Mouse (Mus musculus): ENCODE measurements around the gene Fam149b. TPM values are rescaled to one million over a fixed set of nuclear protein-coding genes. Genes with fewer than 3 reads are reported as not detected.
"Not testable (repeated sequence)": the region's sequence is repeated elsewhere in the genome, so short reads cannot be mapped to it uniquely, and the experiment has no call there.

Gene Fam149b
- 10 to 100 TPM; 30.1 to 32.7 (median 30.5) TPM for total RNA-seq (2022)

DNA sequence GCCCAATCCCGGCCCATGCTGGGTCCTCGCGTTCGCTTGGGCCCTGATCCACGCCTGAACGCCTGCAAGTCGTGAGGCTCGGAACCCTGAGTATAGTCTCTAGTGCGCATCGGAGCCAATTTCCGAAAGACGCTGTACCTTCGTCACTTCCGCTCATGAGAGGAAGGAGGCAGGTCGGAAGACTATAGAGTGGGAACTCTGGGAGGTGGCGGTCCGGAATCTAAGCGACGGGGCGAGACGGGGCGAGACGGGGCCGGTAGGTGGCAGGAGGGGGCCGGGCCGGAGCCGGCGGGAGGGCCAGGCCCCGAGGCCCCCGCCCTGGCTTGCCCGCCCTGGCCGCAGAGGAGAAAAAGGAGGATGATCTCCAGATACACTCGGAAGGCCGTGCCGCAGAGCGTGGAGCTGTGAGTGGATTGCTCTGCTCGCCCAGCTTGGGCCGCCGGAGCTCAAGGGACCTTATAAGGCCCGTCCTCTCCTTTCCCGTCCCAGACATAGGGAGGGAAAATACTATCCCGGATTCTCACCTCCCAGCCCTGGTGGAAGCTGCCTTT, at the start of gene Fam149b, which contains the start of gene Ecd:
TSS of gene Fam149b (plus strand) at position 172 of the 551 bp plus-strand sequence.
TSS of gene Ecd (minus strand) at position 131 of the 551 bp plus-strand sequence.
- DNase-seq (ENCODE audit: low spot score), result peak; percentile 96

DNA sequence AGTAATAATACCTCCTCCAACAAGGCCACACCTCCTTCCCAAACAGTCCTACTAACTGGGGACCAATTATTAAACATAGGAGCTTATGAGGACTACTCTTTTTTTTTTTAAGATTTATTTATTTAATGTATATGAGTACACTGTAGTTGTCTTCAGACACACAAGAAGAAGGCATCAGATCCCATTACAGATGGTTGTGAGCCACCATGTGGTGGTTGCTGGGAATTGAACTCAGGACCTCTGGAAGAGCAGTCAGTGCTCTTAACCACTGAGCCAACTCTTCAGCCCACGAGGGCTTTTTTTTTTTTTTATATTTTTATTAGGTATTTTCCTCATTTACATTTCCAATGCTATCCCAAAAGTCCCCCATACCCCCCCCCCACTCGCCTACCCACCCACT, 42.9 kb upstream of the Fam149b start:
- DNase-seq (ENCODE audit: low spot score), result not testable (repeated sequence)

DNA sequence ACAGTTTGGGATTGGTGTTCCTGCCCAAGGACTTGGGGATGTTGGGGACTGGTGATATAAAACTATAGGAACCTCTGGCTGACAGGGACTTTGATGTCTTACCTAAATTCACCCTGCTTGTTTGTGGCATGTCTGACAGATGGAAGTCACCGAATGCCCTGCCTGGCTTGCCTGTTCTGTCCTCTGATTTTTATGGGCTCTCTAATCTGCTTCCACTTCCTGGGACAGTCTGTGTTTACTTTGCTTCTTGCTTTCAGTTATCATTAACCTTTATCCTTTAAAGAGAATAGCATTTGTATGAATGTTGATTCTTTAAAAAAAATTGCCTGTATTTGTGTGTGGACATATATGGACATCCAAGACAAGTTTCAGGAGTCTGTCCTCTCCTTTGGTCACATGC, 32.8 kb upstream of the Fam149b start:
- no peak for DNase-seq (ENCODE audit: low spot score)

DNA sequence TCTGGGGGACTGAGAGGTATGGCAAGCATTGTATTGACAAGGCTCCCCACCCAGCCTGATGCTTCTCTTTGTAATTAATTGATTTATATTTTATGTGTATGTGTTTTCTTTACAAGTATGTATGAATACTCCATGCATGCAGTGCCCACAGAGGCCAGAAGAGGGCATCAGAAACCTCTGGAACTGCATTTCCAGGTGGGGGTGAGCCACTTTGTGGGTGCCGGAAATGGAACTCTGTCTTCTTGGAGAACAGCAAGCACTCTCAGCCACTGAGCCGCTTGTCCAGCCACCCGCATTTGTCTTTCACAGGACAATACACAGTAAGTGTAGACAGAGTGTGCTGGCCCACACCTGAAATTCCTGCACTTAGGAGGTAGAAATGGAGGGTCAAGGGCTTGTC, 28.5 kb upstream of the Fam149b start:
- DNase-seq (ENCODE audit: low spot score), result no peak

DNA sequence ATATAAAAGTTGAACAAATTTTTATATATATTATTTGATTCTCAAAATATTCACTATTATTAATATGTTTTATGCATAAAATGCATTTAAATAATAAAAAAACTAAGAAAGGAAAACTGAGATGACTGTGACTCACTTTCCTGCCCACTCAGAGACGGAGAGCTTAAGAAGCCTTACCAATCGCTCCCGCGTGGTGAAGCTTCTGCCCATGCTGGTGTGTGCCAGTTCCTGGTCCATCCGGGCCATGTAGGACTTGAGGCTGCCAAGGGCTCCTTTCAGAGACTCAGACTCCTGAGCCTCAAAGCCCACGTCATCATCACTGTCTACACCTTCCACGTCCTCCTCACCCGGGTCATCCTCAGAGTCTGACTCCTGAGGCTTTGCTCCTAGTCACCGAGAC, 23.8 kb upstream of the Fam149b start:
- DNase-seq (ENCODE audit: low spot score), result no peak

DNA sequence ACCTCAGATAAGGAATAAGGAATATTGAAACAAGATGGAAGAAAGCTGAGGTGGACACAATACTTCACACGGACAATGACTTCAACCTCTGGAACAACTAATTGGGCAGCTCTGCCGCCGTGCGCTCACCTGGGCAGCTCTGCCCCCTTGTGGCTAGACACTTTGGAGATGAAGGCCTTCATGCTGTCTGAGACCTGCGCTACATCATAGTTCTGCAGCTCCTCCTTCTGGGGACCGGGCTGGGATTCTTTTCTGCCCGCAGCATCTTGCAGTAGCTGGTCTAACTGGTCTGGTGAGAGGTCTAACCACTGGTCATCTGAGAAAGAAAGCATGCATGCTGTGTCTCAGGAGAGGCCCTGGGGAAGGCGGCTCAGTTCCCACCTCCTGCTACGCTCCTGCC, 19.5 kb upstream of the Fam149b start:
- no peak for DNase-seq (ENCODE audit: low spot score)

DNA sequence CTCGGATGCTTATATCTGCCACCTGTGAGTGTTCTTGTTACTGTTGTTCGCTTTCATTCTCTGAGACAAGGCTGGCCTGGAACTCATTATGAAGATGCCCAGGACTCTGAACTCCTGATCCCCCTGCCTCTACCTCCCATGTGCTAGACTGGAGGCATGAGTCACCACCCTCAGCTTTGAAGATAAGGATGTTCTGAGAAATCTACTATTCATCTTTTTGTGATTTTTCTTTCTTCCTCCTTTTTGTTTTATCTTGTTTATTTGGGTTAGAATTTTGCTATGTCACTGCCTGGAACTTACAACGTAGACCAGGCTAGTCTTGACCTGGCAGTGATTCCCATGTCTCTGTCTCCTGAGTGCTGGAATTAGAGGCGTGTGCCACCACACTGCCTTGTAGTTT, 16.6 kb upstream of the Fam149b start:
- no peak for DNase-seq (ENCODE audit: low spot score)

DNA sequence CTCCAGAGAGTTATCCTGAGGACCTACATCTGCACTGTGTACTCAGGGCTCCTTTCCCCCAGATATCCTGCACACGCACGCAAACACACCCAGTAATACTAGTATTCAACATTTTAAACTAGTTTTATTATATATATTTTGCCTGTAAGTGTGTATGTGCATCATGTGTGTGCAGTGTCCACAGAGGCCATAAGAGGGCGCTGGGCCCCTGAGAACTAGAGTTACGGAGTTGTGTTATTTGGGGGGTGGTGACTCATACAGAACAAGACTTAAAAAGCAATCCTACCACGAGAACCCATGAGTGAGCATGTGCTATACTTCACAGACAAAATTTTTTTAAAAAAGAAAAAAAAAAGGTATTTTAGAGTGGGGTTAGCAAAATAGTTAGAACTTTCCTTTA, 8.5 kb upstream of the Fam149b start:
- no peak for DNase-seq (ENCODE audit: low spot score)

DNA sequence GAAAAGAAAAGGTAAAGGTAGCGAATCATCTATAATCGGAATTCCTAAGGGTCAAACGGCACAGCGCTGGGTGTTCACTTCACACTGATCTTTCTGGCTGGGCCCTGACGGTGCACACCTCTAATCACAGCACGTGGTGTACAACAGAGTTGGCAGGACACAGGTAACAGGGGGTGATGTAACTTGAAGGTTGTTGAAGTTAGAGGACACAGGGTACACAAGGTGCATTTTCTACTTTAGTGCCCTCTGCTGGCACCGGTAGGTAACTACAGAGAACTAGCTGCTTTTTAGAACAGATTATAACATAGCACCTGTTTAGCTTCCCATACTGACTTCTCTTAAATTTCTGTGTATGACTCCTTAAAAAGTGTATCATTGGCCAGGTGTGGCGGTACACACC, 7.8 kb upstream of the Fam149b start:
- DNase-seq (ENCODE audit: low spot score), result no peak

DNA sequence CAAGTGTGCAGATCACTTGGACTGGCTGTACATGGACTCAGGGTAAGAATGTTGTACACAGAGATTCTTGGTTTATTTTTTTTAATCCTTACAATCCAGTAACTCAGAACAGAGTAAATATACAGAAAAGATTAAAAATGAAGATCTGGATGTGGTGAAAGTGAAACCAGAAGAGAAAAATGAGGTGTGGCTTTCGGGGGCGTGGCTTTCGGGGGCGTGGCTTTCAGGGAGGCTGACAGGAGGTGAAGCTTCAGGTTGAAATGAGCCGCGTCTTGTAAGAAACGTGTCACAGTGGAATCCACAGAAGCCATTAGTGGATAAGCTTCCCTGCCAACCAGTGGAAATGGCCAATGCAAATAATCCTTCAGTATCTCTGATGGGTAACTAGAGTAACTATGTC, 7.1 kb upstream of the Fam149b start:
- DNase-seq (ENCODE audit: low spot score), result no peak

DNA sequence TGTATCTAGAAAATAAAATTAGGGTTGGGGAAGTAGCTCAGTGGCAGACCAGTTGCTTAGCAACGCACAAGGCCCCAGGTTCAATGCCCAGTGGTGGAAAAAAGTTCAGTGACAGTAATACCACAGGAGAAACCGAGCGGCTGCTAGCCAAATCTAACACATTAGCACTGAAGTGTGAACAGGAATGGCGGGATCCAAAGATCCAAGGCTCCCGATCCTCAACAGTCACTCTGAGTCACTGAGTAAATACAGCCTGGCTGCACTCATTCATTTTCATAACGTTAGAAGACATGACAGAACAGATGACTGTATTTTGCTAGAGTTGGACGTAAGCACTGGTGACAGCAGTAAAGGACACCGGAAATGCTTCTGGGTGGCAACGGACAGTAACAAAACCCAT, 2.1 kb upstream of the Fam149b start:
- no peak for DNase-seq (ENCODE audit: low spot score)

DNA sequence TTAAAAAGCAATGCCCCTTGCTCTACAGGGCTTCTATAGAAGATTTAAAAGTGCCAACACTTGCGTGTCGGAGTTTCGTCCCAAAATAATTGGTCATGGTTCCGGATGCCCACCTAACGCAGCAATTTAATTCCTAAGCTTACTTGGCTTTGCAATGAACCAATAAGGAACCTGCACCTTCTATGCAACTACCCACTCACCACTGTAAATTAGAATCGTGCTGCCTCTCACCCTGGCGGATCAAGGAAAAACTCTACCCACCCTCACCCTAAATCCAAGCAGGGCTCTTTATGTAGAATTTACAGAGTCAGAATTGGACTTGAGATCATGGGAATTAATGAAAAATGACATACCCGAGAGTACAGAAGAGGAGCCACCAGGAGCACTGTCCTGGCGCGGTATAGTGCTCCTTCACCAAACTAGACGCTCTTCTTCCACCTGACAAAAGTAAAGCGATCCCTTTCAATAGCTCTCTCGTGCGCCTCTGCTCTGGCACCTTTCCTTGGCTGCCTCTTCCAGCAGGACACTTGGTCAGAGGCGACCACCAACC, 446 bp upstream of the Fam149b start:
- DNase-seq (ENCODE audit: low spot score), result no peak

DNA sequence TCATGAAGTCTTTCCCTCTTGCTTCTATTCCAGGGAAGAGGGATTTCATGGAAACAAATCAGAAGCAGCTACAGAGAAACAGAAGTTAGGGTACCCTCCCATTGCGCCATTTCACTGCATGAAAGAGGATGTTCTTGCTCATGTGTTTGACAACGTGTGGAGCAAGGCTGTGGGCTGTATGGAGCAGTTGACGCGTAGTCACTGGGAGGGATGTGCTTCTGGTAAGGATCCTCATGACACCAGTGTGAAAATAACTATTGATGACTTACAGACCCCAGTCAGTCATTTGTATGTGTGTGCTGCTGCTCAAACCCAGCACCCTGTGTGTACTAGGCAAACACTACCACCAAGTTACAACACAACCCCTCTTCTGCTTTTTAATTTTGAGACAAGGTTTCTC, 15.3 kb downstream of the Fam149b start:
- no peak for DNase-seq (ENCODE audit: low spot score)

DNA sequence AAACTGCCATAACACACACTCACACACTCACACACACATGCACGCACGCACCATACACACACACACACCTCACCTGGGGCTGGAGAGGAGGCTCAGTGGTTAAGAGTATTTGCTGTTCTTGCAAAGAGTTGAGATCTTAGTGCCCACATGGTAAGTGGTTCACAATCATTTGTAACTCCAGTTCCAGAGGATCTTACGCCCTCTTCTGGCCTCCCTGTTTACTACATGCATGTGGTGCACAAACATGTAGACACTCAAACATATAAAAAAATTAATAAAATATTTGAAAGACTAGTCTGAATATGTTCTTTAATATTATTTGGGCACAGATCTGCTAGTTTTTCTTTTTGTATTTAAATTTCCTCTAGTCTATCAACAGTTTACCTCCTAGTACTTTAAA, 20.3 kb downstream of the Fam149b start:
- DNase-seq (ENCODE audit: low spot score), result no peak

DNA sequence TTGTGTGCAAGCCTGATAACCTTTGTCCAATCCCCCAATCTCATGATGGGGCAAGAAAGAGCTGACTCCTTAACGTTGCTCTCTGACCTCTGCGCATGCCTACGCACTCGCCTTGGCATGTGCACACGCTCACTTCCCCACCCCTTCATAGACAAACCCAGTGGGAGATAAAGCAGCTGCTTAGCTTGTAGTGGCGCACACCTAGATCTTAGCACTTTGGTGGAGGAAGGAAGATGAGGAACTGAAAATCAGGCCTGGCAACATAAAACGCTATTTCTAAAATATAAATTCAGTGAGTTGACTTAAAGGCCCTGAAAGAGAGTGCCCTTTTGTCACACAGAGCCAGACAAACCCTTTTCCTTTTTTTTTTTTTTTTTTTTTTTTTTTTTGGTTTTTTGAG, 22.8 kb downstream of the Fam149b start:
- DNase-seq (ENCODE audit: low spot score), result no peak

DNA sequence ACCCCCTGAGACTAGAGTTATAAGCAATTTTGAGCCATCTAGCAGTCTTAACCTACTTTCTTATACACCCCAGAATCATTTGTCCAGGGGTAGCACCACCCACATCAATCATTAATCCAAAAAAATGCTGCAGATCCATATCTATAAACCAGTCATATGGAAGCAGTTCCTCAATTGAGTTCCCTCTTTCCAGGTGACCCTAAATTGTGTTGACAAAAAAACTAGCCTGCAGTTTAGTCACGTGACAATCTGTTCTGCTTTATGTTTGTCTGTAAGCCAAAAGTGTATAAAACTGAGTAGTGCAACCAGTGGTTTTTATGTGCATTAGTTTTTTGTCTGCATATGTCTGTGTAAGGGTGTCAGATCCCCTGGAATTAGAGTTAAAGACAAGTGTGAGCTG, 23.9 kb downstream of the Fam149b start:
- DNase-seq (ENCODE audit: low spot score), result no peak

DNA sequence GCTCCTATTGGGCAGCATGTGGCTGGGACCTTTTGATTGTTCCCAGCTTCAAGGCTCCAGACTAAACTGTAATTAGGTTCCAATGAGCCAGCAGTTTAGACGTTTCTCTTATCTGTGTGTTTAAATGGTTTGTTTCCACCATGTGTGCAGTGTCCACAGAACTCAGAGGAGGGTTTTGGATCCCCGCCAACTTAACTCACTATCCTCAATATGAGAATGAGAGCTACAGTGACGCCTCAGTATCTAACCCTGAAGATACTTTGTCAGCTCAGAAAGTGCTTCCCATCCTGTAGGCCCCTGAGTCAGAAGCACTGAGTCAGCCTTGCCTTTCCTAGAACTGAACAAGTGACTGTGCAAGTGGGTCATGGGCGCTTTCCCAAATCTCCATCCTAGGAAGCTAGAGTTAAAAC, 29.2 kb downstream of the Fam149b start:
- no peak for DNase-seq (ENCODE audit: low spot score)

DNA sequence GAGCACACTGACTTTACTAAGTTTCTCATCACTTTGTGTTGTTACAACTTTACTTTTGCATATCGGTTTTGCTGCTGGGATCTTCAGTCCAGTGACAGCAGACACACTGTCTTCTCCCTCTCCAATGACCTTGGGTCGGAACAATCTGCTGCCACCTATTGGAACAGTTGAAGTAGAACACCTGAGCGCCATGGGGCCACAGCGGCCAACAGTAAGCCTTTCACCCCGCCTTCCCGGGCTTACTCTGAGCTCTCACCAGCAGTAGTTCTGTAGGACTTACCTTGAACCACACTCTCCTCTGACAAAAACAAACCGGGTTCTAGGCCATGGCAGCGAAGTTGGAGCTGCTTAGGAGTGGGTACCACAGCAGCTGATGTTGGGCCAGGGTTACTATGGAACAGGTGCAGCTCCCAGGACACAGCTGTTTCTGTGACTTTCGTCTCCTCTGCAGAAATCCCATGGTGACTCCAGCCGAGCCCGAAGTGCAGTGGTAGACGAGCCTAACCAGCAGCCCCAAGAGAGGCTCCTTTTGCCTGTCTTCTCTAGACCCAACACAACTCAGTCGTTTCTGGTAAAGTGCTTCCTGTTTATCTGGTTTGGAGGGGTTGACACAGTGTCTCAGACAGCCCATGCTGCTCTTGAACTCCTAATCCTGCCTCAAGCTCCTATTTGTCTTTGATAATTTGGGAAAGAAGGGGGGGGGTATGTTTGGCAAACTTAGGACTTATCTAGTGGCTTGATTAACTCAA, 30.5 kb downstream of the Fam149b start:
- DNase-seq (ENCODE audit: low spot score), result peak; percentile 26

DNA sequence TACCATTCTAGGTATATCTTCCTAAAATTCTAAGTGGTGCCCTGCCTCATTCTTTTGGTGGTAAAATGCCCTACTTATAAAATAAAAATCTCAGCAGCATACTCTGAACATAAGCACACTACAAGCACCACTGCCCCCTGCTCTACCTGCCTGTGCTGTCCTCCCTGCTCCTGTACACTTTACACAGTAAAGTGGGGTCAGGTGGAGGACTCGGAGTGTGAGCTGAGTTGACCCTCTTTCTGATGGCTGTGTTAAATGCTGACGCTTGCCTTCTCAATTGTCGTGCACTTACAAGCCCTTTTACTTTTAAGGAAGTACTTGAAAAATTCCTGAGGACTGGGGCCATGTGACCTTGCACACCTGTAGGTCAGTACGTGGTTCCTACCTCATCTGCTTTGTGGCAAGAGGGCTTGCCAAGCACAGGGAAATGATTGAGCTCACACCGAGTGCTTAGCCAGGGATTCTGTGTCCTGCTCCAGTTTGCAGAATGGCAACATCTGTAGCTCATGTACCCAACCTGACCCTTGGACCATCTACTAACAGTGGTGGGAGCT, 31.2 kb downstream of the Fam149b start:
- no peak for DNase-seq (ENCODE audit: low spot score)

DNA sequence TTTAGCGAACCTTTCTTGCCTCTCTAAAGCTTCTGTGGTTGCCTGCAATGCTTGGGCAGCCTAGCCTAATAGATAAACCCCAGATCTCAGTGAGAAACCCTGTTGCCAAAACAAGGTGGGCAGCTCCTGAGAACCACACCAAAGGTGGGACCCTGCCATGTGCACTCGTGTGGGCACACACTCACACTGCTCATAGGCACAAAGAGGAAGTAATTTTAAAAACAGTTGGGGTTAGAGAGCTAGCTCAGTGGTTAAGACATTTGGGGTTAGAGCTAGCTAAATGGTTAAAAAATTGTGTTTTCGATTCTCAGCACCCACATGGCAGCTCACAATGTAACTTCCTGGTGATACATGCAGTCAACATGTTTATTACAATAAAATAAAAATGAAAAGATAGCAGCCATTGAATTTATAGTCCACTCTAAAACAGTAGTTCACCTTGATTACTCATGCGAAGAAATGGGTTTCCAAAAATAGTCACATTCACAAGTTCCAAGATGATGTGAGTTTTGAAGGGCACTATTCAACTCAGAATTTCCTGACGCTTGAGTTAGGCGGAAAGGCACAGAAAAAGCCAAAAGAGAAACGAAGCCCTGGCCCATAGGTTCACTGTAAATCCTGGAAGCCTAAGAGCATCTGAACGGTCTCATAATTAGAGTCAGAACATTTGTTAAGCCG, 31.9 kb downstream of the Fam149b start:
- DNase-seq (ENCODE audit: low spot score), result no peak

DNA sequence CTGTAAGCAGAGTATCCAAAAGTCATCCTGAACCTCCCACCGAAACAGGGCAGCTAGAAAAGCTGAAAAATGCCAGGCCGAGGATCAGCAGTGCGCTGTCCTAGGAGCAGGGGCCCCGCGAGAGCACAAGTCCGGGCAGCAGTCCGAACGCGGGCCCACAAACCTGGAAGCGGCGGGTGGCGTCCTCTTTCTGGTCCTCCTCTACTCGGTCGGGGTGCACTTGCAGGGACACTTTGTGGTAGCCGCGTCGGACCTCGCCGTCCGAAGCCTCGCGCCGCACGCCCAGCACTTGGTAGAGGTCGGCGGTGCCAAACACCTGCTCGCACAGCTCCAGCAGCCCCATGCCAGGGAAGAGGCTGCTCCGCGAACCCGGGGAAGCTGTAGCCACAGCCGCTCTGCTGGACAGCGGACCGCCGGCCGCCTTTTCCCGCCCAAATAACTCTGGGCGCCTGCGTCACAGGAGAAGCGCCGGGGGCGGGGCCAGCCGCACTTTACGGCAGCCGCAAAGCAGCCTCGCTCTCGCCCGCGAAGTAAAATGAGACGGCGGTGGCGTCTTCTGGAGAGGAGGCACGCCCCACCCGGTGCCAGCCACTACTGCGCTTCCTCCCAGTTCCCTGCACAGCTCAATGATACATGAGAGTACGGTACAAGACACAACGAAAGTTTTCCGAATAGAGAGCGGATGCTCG, 40.6 kb downstream of the Fam149b start, which contains the start of gene Dnajc9:
TSS of gene Dnajc9 (minus strand) at position 470 of the 689 bp plus-strand sequence.
- peak; percentile 93 for DNase-seq (ENCODE audit: low spot score)

Measured in heart, adult 8-10 months (tissue).